Mouse (Mus musculus): Measurements from ENCODE around the gene Topors. TPM values are rescaled to one million over a fixed set of nuclear protein-coding genes. Genes with fewer than 3 reads are reported as not detected.

The Topors gene
- polyA plus RNA-seq (2012; rRNA removed), result 1.1 and 1.5 TPM in 2 replicates

GRCm38 (mm10) chr4:40269430-40270032 is at the start of gene Topors, which contains the start of gene Smim27:
TSS of gene Topors (minus strand) at chr4:40269850.
TSS of gene Smim27 (plus strand) at chr4:40269579.
- H3K4me1 ChIP-seq (ENCODE audit: control insufficient read depth, insufficient read depth, insufficient read length, low read length), result no peaks in the 10 kb centered on the region
- peaks cover 11% of the 10 kb centered on the region; the same call in 1 of the 2 replicates for H3K36me3 ChIP-seq (ENCODE audit: control insufficient read depth, insufficient read depth, low read length)
- H3K27me3 ChIP-seq (ENCODE audit: control insufficient read depth, insufficient read depth, low read length), result no peaks in the 10 kb centered on the region
- H3K4me3 ChIP-seq (ENCODE audit: low read depth, low read length), result peak within 1 kb of the TSS; percentile 76
- WGBS, result under 1% methylated on average over 38 of the region's 38 CpGs
- H3K27ac ChIP-seq (ENCODE audit: insufficient read depth, low read depth, low read length), result peak within 1 kb of the TSS; percentile 92
- TF ChIP-seq POLR2A (IDR thresholded peaks at IDR 0.05; ENCODE audit: low read depth, low read length) (peak; percentile 95), CTCF (IDR thresholded peaks at IDR 0.05; ENCODE audit: extremely low read depth, insufficient read length, insufficient replicate concordance, low read depth, low read length) (no peak)

DNA sequence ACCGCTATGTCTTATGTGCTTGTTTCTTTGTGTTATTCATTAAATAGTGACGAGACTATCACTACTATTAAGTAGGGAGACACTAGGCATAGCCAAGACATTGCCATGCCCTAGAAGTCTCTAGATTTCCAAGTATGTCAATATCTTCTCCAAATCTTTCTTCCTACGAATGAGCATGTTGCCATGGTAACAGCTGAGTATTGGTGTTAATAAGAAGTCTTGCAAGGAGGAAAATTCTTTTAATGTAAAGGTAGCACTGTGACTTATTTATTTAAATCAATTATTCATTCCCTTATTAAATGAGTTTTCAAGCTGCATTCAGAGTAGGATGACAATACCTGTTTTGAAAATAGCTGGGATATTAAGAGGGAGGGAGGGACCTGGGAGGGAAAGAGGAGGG is 47.8 kb upstream of the Topors start:
- TF ChIP-seq CTCF (IDR thresholded peaks at IDR 0.05; ENCODE audit: extremely low read depth, insufficient read length, insufficient replicate concordance, low read depth, low read length), result no peak
- no peak for TF ChIP-seq POLR2A (IDR thresholded peaks at IDR 0.05; ENCODE audit: low read depth, low read length)
- no peaks in the 10 kb centered on the region for H3K4me1 ChIP-seq (ENCODE audit: control insufficient read depth, insufficient read depth, insufficient read length, low read length)
- H3K27ac ChIP-seq (ENCODE audit: insufficient read depth, low read depth, low read length), result no peak overlapping the region
- 83% methylated on average over 3 of the region's 3 CpGs for WGBS
- H3K27me3 ChIP-seq (ENCODE audit: control insufficient read depth, insufficient read depth, low read length), result no peaks in the 10 kb centered on the region; the same call in 1 of the 2 replicates
- no peaks in the 10 kb centered on the region for H3K36me3 ChIP-seq (ENCODE audit: control insufficient read depth, insufficient read depth, low read length)
- H3K4me3 ChIP-seq (ENCODE audit: low read depth, low read length), result no peak overlapping the region

DNA sequence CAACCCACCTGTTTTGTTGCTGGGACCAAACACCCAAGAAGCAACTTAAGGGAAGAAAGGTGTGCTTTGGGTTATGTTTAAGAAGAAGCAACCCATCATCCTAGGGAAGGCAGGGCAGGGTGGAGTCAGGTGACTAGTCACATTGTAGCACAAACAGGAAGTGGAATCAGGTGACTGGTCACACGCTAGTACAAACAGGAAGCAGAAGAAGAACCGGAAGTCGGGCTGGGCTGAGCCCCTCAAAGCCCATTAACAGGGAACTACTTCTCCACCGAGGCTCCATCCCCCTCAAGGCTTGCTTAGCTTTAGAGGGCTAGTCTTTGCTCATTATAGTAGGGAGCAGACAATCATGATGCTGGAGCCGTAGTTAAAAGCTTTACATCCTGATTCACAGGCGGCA is 43.4 kb upstream of the Topors start:
- WGBS, result 78% methylated on average over 6 of the region's 6 CpGs
- no peak overlapping the region for H3K27ac ChIP-seq (ENCODE audit: insufficient read depth, low read depth, low read length)
- no peaks in the 10 kb centered on the region for H3K4me1 ChIP-seq (ENCODE audit: control insufficient read depth, insufficient read depth, insufficient read length, low read length)
- TF ChIP-seq POLR2A (IDR thresholded peaks at IDR 0.05; ENCODE audit: low read depth, low read length), result no peak
- no peak for TF ChIP-seq CTCF (IDR thresholded peaks at IDR 0.05; ENCODE audit: extremely low read depth, insufficient read length, insufficient replicate concordance, low read depth, low read length)
- no peak overlapping the region for H3K4me3 ChIP-seq (ENCODE audit: low read depth, low read length)
- no peaks in the 10 kb centered on the region; the same call in 1 of the 2 replicates for H3K27me3 ChIP-seq (ENCODE audit: control insufficient read depth, insufficient read depth, low read length)
- no peaks in the 10 kb centered on the region for H3K36me3 ChIP-seq (ENCODE audit: control insufficient read depth, insufficient read depth, low read length)

DNA sequence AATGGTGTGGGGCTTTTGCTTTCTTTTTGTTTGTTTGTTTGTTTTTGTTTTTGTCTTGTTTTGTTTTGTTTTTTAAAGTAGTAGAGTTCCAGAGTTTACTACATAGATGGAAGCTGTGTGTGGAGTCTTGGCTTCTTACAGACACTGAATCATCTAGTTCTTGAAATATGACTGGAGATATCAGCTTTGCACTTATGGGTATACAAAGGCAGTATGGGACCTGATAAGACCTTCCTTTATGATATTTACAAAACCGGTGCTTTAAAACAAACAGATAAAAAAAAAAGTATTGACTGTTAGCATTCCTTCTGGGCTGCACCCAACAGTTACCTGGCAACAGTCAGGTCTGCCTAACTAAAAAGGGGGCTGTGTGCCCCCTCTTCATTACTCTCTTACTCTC is 42.6 kb upstream of the Topors start:
- Histone ChIP-seq H3K4me1 (ENCODE audit: control insufficient read depth, insufficient read depth, insufficient read length, low read length) (no peaks in the 10 kb centered on the region), H3K4me3 (ENCODE audit: low read depth, low read length) (no peak overlapping the region), H3K27me3 (ENCODE audit: control insufficient read depth, insufficient read depth, low read length) (no peaks in the 10 kb centered on the region; the same call in 1 of the 2 replicates), H3K36me3 (ENCODE audit: control insufficient read depth, insufficient read depth, low read length) (no peaks in the 10 kb centered on the region), H3K27ac (ENCODE audit: insufficient read depth, low read depth, low read length) (no peak overlapping the region)
- TF ChIP-seq CTCF (IDR thresholded peaks at IDR 0.05; ENCODE audit: extremely low read depth, insufficient read length, insufficient replicate concordance, low read depth, low read length) (no peak), POLR2A (IDR thresholded peaks at IDR 0.05; ENCODE audit: low read depth, low read length) (no peak)
- 21% methylated on average over 1 of the region's 1 CpGs for WGBS

GRCm38 (mm10) chr4:40310796-40311383 is 41.2 kb upstream of the Topors start:
- Histone ChIP-seq H3K4me3 (ENCODE audit: low read depth, low read length) (no peak overlapping the region), H3K27ac (ENCODE audit: insufficient read depth, low read depth, low read length) (no peak overlapping the region), H3K36me3 (ENCODE audit: control insufficient read depth, insufficient read depth, low read length) (no peaks in the 10 kb centered on the region), H3K4me1 (ENCODE audit: control insufficient read depth, insufficient read depth, insufficient read length, low read length) (no peaks in the 10 kb centered on the region), H3K27me3 (ENCODE audit: control insufficient read depth, insufficient read depth, low read length) (no peaks in the 10 kb centered on the region; the same call in 1 of the 2 replicates)
- 22% methylated on average over 11 of the region's 11 CpGs for WGBS
- TF ChIP-seq POLR2A (IDR thresholded peaks at IDR 0.05; ENCODE audit: low read depth, low read length), result no peak
- no peak for TF ChIP-seq CTCF (IDR thresholded peaks at IDR 0.05; ENCODE audit: extremely low read depth, insufficient read length, insufficient replicate concordance, low read depth, low read length)

DNA sequence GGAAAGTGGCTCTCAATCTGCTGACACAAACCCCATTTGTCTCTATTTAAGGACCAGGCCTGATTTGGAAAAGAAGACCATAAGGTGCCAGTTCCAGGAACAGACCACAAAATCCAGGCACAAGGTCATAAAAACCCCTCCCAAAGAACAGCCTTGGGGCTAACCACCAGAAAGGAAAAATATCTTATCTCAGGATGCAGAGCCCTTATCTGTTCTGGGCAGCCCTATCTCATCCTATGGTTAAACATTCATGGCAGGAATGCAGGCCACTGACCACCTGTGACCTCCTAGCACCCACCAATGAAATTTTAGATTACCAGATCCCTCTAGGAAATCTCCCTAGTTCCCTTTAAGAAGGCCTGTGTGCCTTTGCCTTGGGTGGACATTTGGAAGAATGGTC is 40.0 kb upstream of the Topors start:
- Histone ChIP-seq H3K27me3 (ENCODE audit: control insufficient read depth, insufficient read depth, low read length) (no peaks in the 10 kb centered on the region), H3K4me3 (ENCODE audit: low read depth, low read length) (no peak overlapping the region), H3K27ac (ENCODE audit: insufficient read depth, low read depth, low read length) (no peak overlapping the region), H3K4me1 (ENCODE audit: control insufficient read depth, insufficient read depth, insufficient read length, low read length) (no peaks in the 10 kb centered on the region), H3K36me3 (ENCODE audit: control insufficient read depth, insufficient read depth, low read length) (no peaks in the 10 kb centered on the region)
- TF ChIP-seq CTCF (IDR thresholded peaks at IDR 0.05; ENCODE audit: extremely low read depth, insufficient read length, insufficient replicate concordance, low read depth, low read length) (no peak), POLR2A (IDR thresholded peaks at IDR 0.05; ENCODE audit: low read depth, low read length) (no peak)

- 75% methylated on average over 10 of the region's 10 CpGs for WGBS
- no peak for TF ChIP-seq CTCF (IDR thresholded peaks at IDR 0.05; ENCODE audit: extremely low read depth, insufficient read length, insufficient replicate concordance, low read depth, low read length)
- no peak for TF ChIP-seq POLR2A (IDR thresholded peaks at IDR 0.05; ENCODE audit: low read depth, low read length)
- Histone ChIP-seq H3K27me3 (ENCODE audit: control insufficient read depth, insufficient read depth, low read length) (no peaks in the 10 kb centered on the region), H3K4me3 (ENCODE audit: low read depth, low read length) (no peak overlapping the region), H3K36me3 (ENCODE audit: control insufficient read depth, insufficient read depth, low read length) (no peaks in the 10 kb centered on the region), H3K4me1 (ENCODE audit: control insufficient read depth, insufficient read depth, insufficient read length, low read length) (no peaks in the 10 kb centered on the region), H3K27ac (ENCODE audit: insufficient read depth, low read depth, low read length) (no peak overlapping the region)
Measured at GRCm38 (mm10) chr4:40302445-40303125, 32.9 kb upstream of the Topors start.
